Mouse (Mus musculus): ENCODE data around the gene Ntm.

Gene Ntm

GRCm38 (mm10) chr9:29759940-29760339, 203.0 kb downstream of the Ntm start:
- no peak for DNase-seq (ENCODE audit: low read depth, low spot score)

- DNase-seq (ENCODE audit: low read depth, low spot score): no peak
These were observed 203.9 kb downstream of the Ntm start for GRCm38 (mm10) chr9:29759060-29759459.

- no peak for DNase-seq (ENCODE audit: low read depth, low spot score)
These were observed 208.6 kb downstream of the Ntm start for GRCm38 (mm10) chr9:29754374-29754773.

GRCm38 (mm10) chr9:29751396-29751795, 211.5 kb downstream of the Ntm start:
- no peak for DNase-seq (ENCODE audit: low read depth, low spot score)

- no peak for DNase-seq (ENCODE audit: low read depth, low spot score)
These were observed 212.4 kb downstream of the Ntm start for GRCm38 (mm10) chr9:29750371-29751014.

GRCm38 (mm10) chr9:29748070-29748469, 214.9 kb downstream of the Ntm start:
- no peak for DNase-seq (ENCODE audit: low read depth, low spot score)

GRCm38 (mm10) chr9:29738835-29739526, 224.0 kb downstream of the Ntm start:
- no peak for DNase-seq (ENCODE audit: low read depth, low spot score)

GRCm38 (mm10) chr9:29736031-29736430, 226.9 kb downstream of the Ntm start:
- no peak for DNase-seq (ENCODE audit: low read depth, low spot score)

GRCm38 (mm10) chr9:29732895-29733294, 230.0 kb downstream of the Ntm start:
- no peak for DNase-seq (ENCODE audit: low read depth, low spot score)

- DNase-seq (ENCODE audit: low read depth, low spot score): no peak
These were observed 231.3 kb downstream of the Ntm start for GRCm38 (mm10) chr9:29731672-29732071.

GRCm38 (mm10) chr9:29727540-29728432, 235.2 kb downstream of the Ntm start:
- no peak for DNase-seq (ENCODE audit: low read depth, low spot score)

- no peak for DNase-seq (ENCODE audit: low read depth, low spot score)
These were observed 241.5 kb downstream of the Ntm start for GRCm38 (mm10) chr9:29721461-29721860.

GRCm38 (mm10) chr9:29716795-29717194, 246.1 kb downstream of the Ntm start:
- DNase-seq (ENCODE audit: low read depth, low spot score): no peak

- no peak for DNase-seq (ENCODE audit: low read depth, low spot score)
These were observed 264.7 kb downstream of the Ntm start for GRCm38 (mm10) chr9:29698276-29698675.

GRCm38 (mm10) chr9:29694151-29694550, 268.8 kb downstream of the Ntm start:
- no peak for DNase-seq (ENCODE audit: low read depth, low spot score)

- DNase-seq (ENCODE audit: low read depth, low spot score): no peak
These were observed 271.6 kb downstream of the Ntm start for GRCm38 (mm10) chr9:29691186-29691855.

- DNase-seq (ENCODE audit: low read depth, low spot score): no peak
These were observed 280.7 kb downstream of the Ntm start for GRCm38 (mm10) chr9:29682224-29682623.

- no peak for DNase-seq (ENCODE audit: low read depth, low spot score)
These were observed 282.3 kb downstream of the Ntm start for GRCm38 (mm10) chr9:29680677-29681076.

- no peak for DNase-seq (ENCODE audit: low read depth, low spot score)
These were observed 289.0 kb downstream of the Ntm start for GRCm38 (mm10) chr9:29673911-29674310.

GRCm38 (mm10) chr9:29671861-29672260, 291.1 kb downstream of the Ntm start:
- no peak for DNase-seq (ENCODE audit: low read depth, low spot score)

- DNase-seq (ENCODE audit: low read depth, low spot score): no peak
These were observed 299.7 kb downstream of the Ntm start for GRCm38 (mm10) chr9:29663286-29663685.
